Mouse (Mus musculus) MEL (cell line): ENCODE measurements around the gene Rcan1.
"Not testable (repeated sequence)": the region's sequence is repeated elsewhere in the genome, so short reads cannot be mapped to it uniquely, and the experiment has no call there.

Experiments
- CHD2 ChIP-seq: IDR thresholded peaks from 2 replicates; pipeline ENCODE4 v1.6.1; 2011; ENCODE audit warnings: low read length, improper control_type of control experiment
- CTCF ChIP-seq, 3 experiments: IDR thresholded peaks in 2 of 3; conservative IDR thresholded peaks in 1 of 3; 2 replicates each; pipeline ENCODE4 v1.5.1; 2011 to 2012; ENCODE audit warnings: low read length in 3 of 3, low read depth in 2 of 3, mild to moderate bottlenecking in 2 of 3, improper control_type of control experiment in 1 of 3, inconsistent platforms in 1 of 3, mixed read lengths in 1 of 3, moderate library complexity in 1 of 3; ENCODE audit not compliant: control insufficient read depth in 1 of 3, insufficient read depth in 1 of 3, poor library complexity in 1 of 3, severe bottlenecking in 1 of 3
- E2F4 ChIP-seq: IDR thresholded peaks from 2 replicates; pipeline ENCODE4 v1.6.1; 2011; ENCODE audit warnings: low read depth, low read length, improper control_type of control experiment, borderline replicate concordance
- EP300 ChIP-seq, 2 experiments: IDR thresholded peaks; 2 replicates each; pipeline ENCODE4 v1.6.1; 2011; ENCODE audit warnings: improper control_type of control experiment in 2 of 2, low read length in 2 of 2, low read depth in 1 of 2, mild to moderate bottlenecking in 1 of 2
- GABPA ChIP-seq: IDR thresholded peaks from 2 replicates; pipeline ENCODE4 v1.6.1; 2012; ENCODE audit warnings: low read depth, mild to moderate bottlenecking, inconsistent platforms, low read length, improper control_type of control experiment, moderate library complexity
- MAZ ChIP-seq: IDR thresholded peaks from 2 replicates; pipeline ENCODE4 v1.6.1; 2012; ENCODE audit warnings: low read depth, mild to moderate bottlenecking, inconsistent platforms, low read length, improper control_type of control experiment
- NELFE ChIP-seq: IDR thresholded peaks from 2 replicates; pipeline ENCODE4 v1.6.1; 2011; ENCODE audit warnings: low read depth, low read length, improper control_type of control experiment
- POLR2A ChIP-seq, 2 experiments: IDR thresholded peaks; 2 replicates each; pipeline ENCODE4 v1.6.1; 2011 to 2012; ENCODE audit warnings: low read length in 2 of 2, mild to moderate bottlenecking in 2 of 2, control low read depth in 1 of 2, improper control_type of control experiment in 1 of 2, low read depth in 1 of 2, moderate library complexity in 1 of 2; ENCODE audit not compliant: control insufficient read depth in 1 of 2, insufficient read depth in 1 of 2, poor library complexity in 1 of 2
- POLR2AphosphoS2 ChIP-seq: IDR thresholded peaks from 2 replicates; pipeline ENCODE4 v1.6.1; 2011; ENCODE audit warnings: low read length, improper control_type of control experiment
- POLR2AphosphoS5 ChIP-seq: IDR thresholded peaks from 2 replicates; pipeline ENCODE4 v1.6.1; 2012; ENCODE audit warnings: low read depth, borderline replicate concordance, mild to moderate bottlenecking, inconsistent platforms, low read length, moderate library complexity, mixed read lengths
- TBP ChIP-seq: IDR thresholded peaks from 2 replicates; pipeline ENCODE4 v1.8.0; 2011; ENCODE audit warnings: low read depth, low read length, improper control_type of control experiment
- USF1 ChIP-seq: IDR thresholded peaks from 2 replicates; pipeline ENCODE4 v1.6.1; 2014; ENCODE audit warnings: low read depth, mild to moderate bottlenecking, inconsistent platforms, low read length, improper control_type of control experiment, moderate library complexity
- ZMIZ1 ChIP-seq: IDR thresholded peaks from 2 replicates; pipeline ENCODE4 v1.6.1; 2012; ENCODE audit warnings: low read depth, mild to moderate bottlenecking, inconsistent platforms, low read length, improper control_type of control experiment, moderate library complexity
- ZNF384 ChIP-seq: IDR thresholded peaks from 2 replicates; pipeline ENCODE4 v1.6.1; 2012; ENCODE audit warnings: low read depth, mild to moderate bottlenecking, inconsistent platforms, low read length, improper control_type of control experiment

- not testable (repeated sequence) for TF ChIP-seq POLR2A (IDR thresholded peaks at IDR 0.05; ENCODE audit: control insufficient read depth in 1 of 2, insufficient read depth in 1 of 2, low read depth in 1 of 2, low read length in 2 of 2, poor library complexity in 1 of 2); CHD2; CTCF (IDR thresholded peaks at IDR 0.05 in 2 of 3, conservative IDR thresholded peaks at IDR 0.05 in 1 of 3; ENCODE audit: control insufficient read depth in 1 of 3, insufficient read depth in 1 of 3, low read depth in 2 of 3, low read length in 3 of 3, poor library complexity in 1 of 3, severe bottlenecking in 1 of 3); EP300 (IDR thresholded peaks at IDR 0.05; ENCODE audit: low read depth in 1 of 2, low read length in 2 of 2); ZNF384; TBP; MAZ; USF1; ZMIZ1; GABPA; NELFE; E2F4; POLR2AphosphoS2; POLR2AphosphoS5
These were observed 44.2 kb upstream of the Rcan1 start for GRCm38 (mm10) chr16:92514896-92515295.
